Mouse (Mus musculus): ENCODE data around the gene Kcnk6. TPM values are rescaled to one million over a fixed set of nuclear protein-coding genes. Genes with fewer than 3 reads are reported as not detected.

Kcnk6 gene
- polyA plus RNA-seq, 1 experiment from 2014 or later, result 1.9 TPM

GRCm38 (mm10) chr7:29263831-29264230, 31.5 kb upstream of the Kcnk6 start:
- ATAC-seq, result no peak
- 71% methylated on average over 3 of the region's 3 CpGs for WGBS
- H3K27ac ChIP-seq, result no peak overlapping the region
- H3K9ac ChIP-seq, result no peak overlapping the region
- no peaks in the 10 kb centered on the region for H3K27me3 ChIP-seq (replicated peaks)
- no peak overlapping the region for H3K4me2 ChIP-seq (replicated peaks)
- no peaks in the 10 kb centered on the region for H3K9me3 ChIP-seq
- no peak overlapping the region for H3K4me3 ChIP-seq (replicated peaks)
- H3K36me3 ChIP-seq, result peaks cover 3% of the 10 kb centered on the region
- peaks cover 8% of the 10 kb centered on the region for H3K4me1 ChIP-seq (replicated peaks)

DNA sequence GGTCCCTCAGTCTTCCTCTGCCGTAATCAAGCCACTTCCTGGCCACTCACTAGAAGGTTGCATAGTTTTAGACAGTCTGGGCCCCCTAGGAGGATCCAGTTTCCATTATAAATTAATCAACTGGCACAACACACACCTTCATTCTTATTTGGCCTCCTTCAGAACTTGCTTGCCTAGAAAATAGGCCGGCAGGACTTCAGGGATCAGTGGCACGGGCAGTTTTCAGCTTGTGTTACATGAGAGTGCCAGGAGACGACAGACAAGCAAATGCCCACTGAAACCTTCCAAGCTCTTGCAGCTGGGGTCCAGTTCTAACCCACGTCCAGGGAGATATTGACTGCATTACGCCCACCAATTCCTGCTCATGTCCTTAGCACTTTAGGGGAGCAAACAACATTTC, 29.8 kb upstream of the Kcnk6 start:
- Histone ChIP-seq H3K4me1 (replicated peaks) (peaks cover 21% of the 10 kb centered on the region), H3K9me3 (no peaks in the 10 kb centered on the region), H3K36me3 (peaks cover 6% of the 10 kb centered on the region), H3K9ac (no peak overlapping the region), H3K27ac (no peak overlapping the region), H3K27me3 (replicated peaks) (no peaks in the 10 kb centered on the region), H3K4me3 (replicated peaks) (no peak overlapping the region), H3K4me2 (replicated peaks) (no peak overlapping the region)
- 73% methylated on average over 6 of the region's 6 CpGs for WGBS
- ATAC-seq, result no peak

GRCm38 (mm10) chr7:29259781-29260730, 27.7 kb upstream of the Kcnk6 start:
- Histone ChIP-seq H3K4me2 (replicated peaks) (no peak overlapping the region), H3K27ac (no peak overlapping the region), H3K9me3 (no peaks in the 10 kb centered on the region), H3K9ac (no peak overlapping the region), H3K36me3 (peaks cover 6% of the 10 kb centered on the region), H3K4me1 (replicated peaks) (peaks cover 29% of the 10 kb centered on the region), H3K27me3 (replicated peaks) (no peaks in the 10 kb centered on the region), H3K4me3 (replicated peaks) (no peak overlapping the region)
- ATAC-seq, result no peak
- 84% methylated on average over 10 of the region's 10 CpGs for WGBS

DNA sequence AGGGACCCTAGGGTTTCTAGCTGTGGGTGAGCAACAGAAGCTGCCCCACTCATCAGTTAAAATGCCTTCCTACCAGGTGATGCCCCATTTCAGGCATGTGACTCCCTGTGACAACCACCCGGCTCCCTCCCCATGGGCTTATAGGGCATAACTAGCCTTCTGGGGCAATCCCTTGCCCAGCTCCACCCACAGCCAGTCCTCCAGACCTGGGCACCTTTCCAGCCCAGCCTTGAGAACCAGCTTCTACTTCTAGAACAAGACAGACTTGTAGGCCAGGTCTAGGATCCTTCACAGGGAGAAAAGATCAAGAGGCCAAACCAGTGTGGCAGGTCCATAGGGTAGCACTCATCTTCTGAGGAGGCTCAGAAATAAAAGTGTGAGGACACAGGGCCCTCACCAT, 25.1 kb upstream of the Kcnk6 start:
- no peak for ATAC-seq
- Histone ChIP-seq H3K9me3 (no peaks in the 10 kb centered on the region), H3K27ac (0 out of 2 replicates have a peak overlapping the region, but pooled peaks have one; percentile 15), H3K27me3 (replicated peaks) (no peaks in the 10 kb centered on the region), H3K4me1 (replicated peaks) (peaks cover 51% of the 10 kb centered on the region), H3K9ac (no peak overlapping the region), H3K36me3 (peaks cover 3% of the 10 kb centered on the region), H3K4me2 (replicated peaks) (no peak overlapping the region), H3K4me3 (replicated peaks) (no peak overlapping the region)
- WGBS, result 89% methylated on average over 1 of the region's 1 CpGs

- Histone ChIP-seq H3K36me3 (peaks cover 3% of the 10 kb centered on the region), H3K4me1 (replicated peaks) (peaks cover 54% of the 10 kb centered on the region), H3K4me2 (replicated peaks) (no peak overlapping the region), H3K27ac (no peak overlapping the region), H3K9ac (no peak overlapping the region), H3K9me3 (no peaks in the 10 kb centered on the region), H3K27me3 (replicated peaks) (no peaks in the 10 kb centered on the region), H3K4me3 (replicated peaks) (no peak overlapping the region)
- ATAC-seq, result no peak
- WGBS, result 83% methylated on average over 4 of the region's 4 CpGs
Observed at GRCm38 (mm10) chr7:29255875-29256274, 23.6 kb upstream of the Kcnk6 start.

GRCm38 (mm10) chr7:29253842-29254241, 21.5 kb upstream of the Kcnk6 start:
- Histone ChIP-seq H3K9me3 (no peaks in the 10 kb centered on the region), H3K27me3 (replicated peaks) (no peaks in the 10 kb centered on the region), H3K27ac (peak overlapping the region; percentile 87), H3K9ac (0 out of 2 replicates have a peak overlapping the region, but pooled peaks have one; percentile 13), H3K36me3 (peaks cover 2% of the 10 kb centered on the region; the same call in 1 of the 2 replicates), H3K4me1 (replicated peaks) (peaks cover 54% of the 10 kb centered on the region), H3K4me2 (replicated peaks) (peak overlapping the region; percentile 28; the same call in 1 of the 2 replicates), H3K4me3 (replicated peaks) (no peak overlapping the region)
- 20% methylated on average over 5 of the region's 5 CpGs for WGBS
- peak; percentile 68 for ATAC-seq

DNA sequence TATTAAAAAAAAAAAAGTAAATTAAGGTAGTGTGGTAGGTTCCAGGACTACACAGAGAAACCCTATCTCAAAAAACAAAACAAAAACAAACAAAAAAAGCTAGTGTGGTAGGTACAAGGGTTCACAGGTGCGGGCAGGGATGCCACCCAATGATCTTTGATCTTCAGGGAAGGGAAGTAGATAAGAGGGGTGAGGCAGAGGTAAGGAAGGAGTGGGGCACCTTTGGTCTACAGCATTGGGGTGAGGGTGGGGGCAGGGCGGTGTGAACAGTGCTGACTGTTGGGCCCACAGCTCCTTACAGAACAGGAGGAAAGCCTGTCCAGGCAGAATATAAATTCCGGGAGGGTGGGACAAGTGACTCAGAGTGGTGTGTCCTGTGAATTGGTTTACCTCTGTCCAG, 18.9 kb upstream of the Kcnk6 start:
- Histone ChIP-seq H3K36me3 (0 out of 2 replicates have a peak, but pooled peaks cover under 1% of the 10 kb centered on the region), H3K9me3 (no peaks in the 10 kb centered on the region), H3K4me2 (replicated peaks) (no peak overlapping the region), H3K4me3 (replicated peaks) (no peak overlapping the region), H3K27me3 (replicated peaks) (no peaks in the 10 kb centered on the region), H3K27ac (peak overlapping the region; percentile 87), H3K4me1 (replicated peaks) (peaks cover 44% of the 10 kb centered on the region), H3K9ac (no peak overlapping the region)
- ATAC-seq, result peak; percentile 84
- 50% methylated on average over 3 of the region's 3 CpGs for WGBS

- WGBS, result 21% methylated on average over 20 of the region's 20 CpGs
- Histone ChIP-seq H3K27me3 (replicated peaks) (no peaks in the 10 kb centered on the region), H3K4me1 (replicated peaks) (peaks cover 27% of the 10 kb centered on the region), H3K9me3 (no peaks in the 10 kb centered on the region), H3K36me3 (peaks cover 8% of the 10 kb centered on the region; the same call in 1 of the 2 replicates), H3K9ac (peak within 1 kb of the TSS; percentile 59), H3K4me3 (replicated peaks) (peak within 1 kb of the TSS; percentile 43), H3K27ac (peak within 1 kb of the TSS; percentile 82), H3K4me2 (replicated peaks) (peak within 1 kb of the TSS; percentile 56)
- peak; percentile 73 for ATAC-seq
Observed at GRCm38 (mm10) chr7:29248261-29248841, 16.0 kb upstream of the Kcnk6 start, which contains the start of gene 2200002D01Rik. TSS of gene 2200002D01Rik (minus strand) at chr7:29248466.

DNA sequence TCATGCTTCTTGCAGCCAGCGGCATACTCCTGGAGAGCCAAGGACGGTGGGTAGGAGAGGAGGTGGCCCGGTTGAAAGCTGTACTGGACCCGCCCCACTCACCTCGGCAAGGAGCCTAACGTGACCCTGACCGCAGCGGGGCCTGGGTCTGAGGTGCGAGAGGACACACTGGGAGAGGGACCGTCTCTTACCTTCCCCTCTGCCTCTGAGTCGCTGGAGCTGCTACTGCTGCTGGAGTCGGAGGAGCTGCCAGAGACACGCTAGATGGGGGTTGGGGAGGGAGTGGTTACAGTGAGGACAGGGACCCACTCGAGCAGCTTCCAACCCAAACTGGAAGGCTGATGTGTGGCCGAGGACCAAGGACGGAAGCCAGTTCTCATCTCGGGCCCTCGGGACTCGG, 15.4 kb upstream of the Kcnk6 start:
- no peaks in the 10 kb centered on the region for H3K27me3 ChIP-seq (replicated peaks)
- H3K27ac ChIP-seq, result peak overlapping the region; percentile 82
- H3K9me3 ChIP-seq, result no peaks in the 10 kb centered on the region
- H3K9ac ChIP-seq, result peak overlapping the region; percentile 59
- 13% methylated on average over 19 of the region's 19 CpGs for WGBS
- peak overlapping the region; percentile 43 for H3K4me3 ChIP-seq (replicated peaks)
- peaks cover 22% of the 10 kb centered on the region for H3K4me1 ChIP-seq (replicated peaks)
- H3K4me2 ChIP-seq (replicated peaks), result peak overlapping the region; percentile 56
- no peak for ATAC-seq
- H3K36me3 ChIP-seq, result peaks cover 8% of the 10 kb centered on the region; the same call in 1 of the 2 replicates

DNA sequence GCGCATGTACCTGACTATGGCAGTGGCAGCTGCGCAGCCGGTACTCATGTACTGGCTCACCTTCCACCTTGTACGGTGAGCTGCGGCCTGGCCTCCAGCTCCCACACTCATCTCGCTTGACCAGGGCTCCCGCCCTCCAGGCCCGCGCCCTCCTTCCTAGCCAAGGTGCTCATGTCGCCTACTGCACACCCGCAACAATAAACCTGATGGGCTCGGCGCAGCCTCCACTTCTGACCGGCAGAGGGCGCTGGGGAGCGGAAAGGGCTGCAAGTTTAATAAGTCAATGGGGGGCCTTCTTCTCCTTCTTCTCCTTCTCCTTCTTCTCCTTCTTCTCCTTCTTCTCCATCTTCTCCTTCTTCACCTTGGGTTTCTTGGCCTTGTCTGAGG, 15.0 kb upstream of the Kcnk6 start:
- H3K36me3 ChIP-seq, result peaks cover 8% of the 10 kb centered on the region; the same call in 1 of the 2 replicates
- ATAC-seq, result no peak
- H3K4me3 ChIP-seq (replicated peaks), result peak overlapping the region; percentile 43
- peaks cover 21% of the 10 kb centered on the region for H3K4me1 ChIP-seq (replicated peaks)
- peak overlapping the region; percentile 59 for H3K9ac ChIP-seq
- peak overlapping the region; percentile 56 for H3K4me2 ChIP-seq (replicated peaks)
- no peaks in the 10 kb centered on the region for H3K27me3 ChIP-seq (replicated peaks)
- H3K27ac ChIP-seq, result peak overlapping the region; percentile 82
- H3K9me3 ChIP-seq, result no peaks in the 10 kb centered on the region
- WGBS, result 30% methylated on average over 16 of the region's 16 CpGs

DNA sequence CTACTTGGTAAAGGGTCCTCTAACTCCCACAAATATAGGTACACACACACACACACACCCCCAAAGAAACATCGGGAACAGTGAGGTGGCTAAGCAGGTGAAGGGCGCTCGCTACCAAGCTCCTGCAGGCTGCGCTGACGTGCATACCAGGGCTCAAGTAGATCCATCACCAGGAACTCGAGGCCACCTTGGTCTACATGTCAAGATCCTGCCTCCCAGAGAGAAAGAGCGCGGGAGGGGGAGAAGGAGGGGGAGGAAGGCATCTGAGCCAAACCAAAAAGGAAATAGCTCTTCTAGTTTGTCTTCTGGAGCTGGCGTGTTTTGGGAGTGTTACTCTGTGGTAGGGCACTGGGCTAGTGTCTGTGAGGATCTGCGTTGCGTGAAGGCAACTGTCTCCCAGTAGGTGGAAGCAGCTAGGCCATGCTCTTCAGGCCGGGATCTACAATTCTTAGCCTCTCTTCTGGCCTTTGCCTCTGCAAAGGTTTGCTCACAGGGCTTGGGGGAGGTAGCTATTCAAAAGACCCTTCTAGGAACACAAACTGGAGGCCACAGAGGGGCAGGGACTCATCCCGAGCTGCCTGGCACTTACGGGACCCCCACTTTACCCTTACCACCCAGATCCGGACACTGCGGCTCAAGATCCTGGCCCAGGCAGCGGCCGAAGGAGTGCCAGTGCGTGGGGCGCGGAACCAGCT, 14.5 kb upstream of the Kcnk6 start:
- H3K4me2 ChIP-seq (replicated peaks), result peak overlapping the region; percentile 56
- 69% methylated on average over 21 of the region's 21 CpGs for WGBS
- peak overlapping the region; percentile 43 for H3K4me3 ChIP-seq (replicated peaks)
- no peaks in the 10 kb centered on the region for H3K9me3 ChIP-seq
- H3K36me3 ChIP-seq, result peaks cover 8% of the 10 kb centered on the region; the same call in 1 of the 2 replicates
- H3K27me3 ChIP-seq (replicated peaks), result no peaks in the 10 kb centered on the region
- H3K9ac ChIP-seq, result peak overlapping the region; percentile 59
- H3K4me1 ChIP-seq (replicated peaks), result peaks cover 18% of the 10 kb centered on the region
- peak overlapping the region; percentile 66; the same call in 1 of the 2 replicates for H3K27ac ChIP-seq
- no peak for ATAC-seq

GRCm38 (mm10) chr7:29246015-29246414, 13.7 kb upstream of the Kcnk6 start:
- 67% methylated on average over 5 of the region's 5 CpGs for WGBS
- H3K36me3 ChIP-seq, result peaks cover 8% of the 10 kb centered on the region; the same call in 1 of the 2 replicates
- H3K4me1 ChIP-seq (replicated peaks), result peaks cover 18% of the 10 kb centered on the region
- H3K9me3 ChIP-seq, result no peaks in the 10 kb centered on the region
- no peak overlapping the region for H3K4me3 ChIP-seq (replicated peaks)
- H3K4me2 ChIP-seq (replicated peaks), result peak overlapping the region; percentile 56
- H3K9ac ChIP-seq, result no peak overlapping the region
- H3K27me3 ChIP-seq (replicated peaks), result no peaks in the 10 kb centered on the region
- peak overlapping the region; percentile 44; the same call in 1 of the 2 replicates for H3K27ac ChIP-seq
- ATAC-seq, result no peak

Measured in intestine, embryonic 15.5 days (tissue).